Mouse (Mus musculus) megakaryocyte, embryonic 14.5 days (primary cell): ENCODE measurements around the gene Kyat1. TPM values are rescaled to one million over a fixed set of nuclear protein-coding genes. Genes with fewer than 3 reads are reported as not detected.
A peak's percentile ranks its signal among the peaks of the same experiment; 100 is the strongest.

Experiments used
- H3K27me3 ChIP-seq: replicated peaks from 2 replicates; pipeline ENCODE3; 2012; ENCODE audit warnings: inconsistent platforms
- H3K36me3 ChIP-seq: replicated peaks from 2 replicates; pipeline ENCODE3; 2012; ENCODE audit warnings: low read length, inconsistent platforms, mixed read lengths
- H3K4me1 ChIP-seq: 2 replicates; pipeline ENCODE4 v1.6.1; 2012; ENCODE audit warnings: inconsistent platforms
- H3K4me3 ChIP-seq: replicated peaks from 2 replicates; pipeline ENCODE3; 2012; ENCODE audit warnings: moderate library complexity, mild to moderate bottlenecking, inconsistent platforms
- H3K9me3 ChIP-seq: 2 replicates; pipeline ENCODE4 v1.6.1; 2012; ENCODE audit warnings: inconsistent platforms
- FLI1 ChIP-seq: IDR thresholded peaks from 2 replicates; pipeline ENCODE4 v1.6.1; 2012; ENCODE audit warnings: low read length, inconsistent platforms, mixed read lengths
- GATA1 ChIP-seq: IDR thresholded peaks from 3 replicates; pipeline ENCODE4 v1.6.1; 2012; ENCODE audit warnings: mixed read lengths, low read length, inconsistent platforms, borderline replicate concordance
- polyA plus RNA-seq: library from polyadenylated mRNA; stranded (reverse); fragments of >175 nt; gene quantifications from 2 replicates; pipeline ENCODE4 v1.2.3, GENCODE M21; 2012; ENCODE audit warnings: low replicate concordance; ENCODE audit not compliant: insufficient read depth

Gene Kyat1
- polyA plus RNA-seq, 1 experiment, result 7.7 TPM

DNA sequence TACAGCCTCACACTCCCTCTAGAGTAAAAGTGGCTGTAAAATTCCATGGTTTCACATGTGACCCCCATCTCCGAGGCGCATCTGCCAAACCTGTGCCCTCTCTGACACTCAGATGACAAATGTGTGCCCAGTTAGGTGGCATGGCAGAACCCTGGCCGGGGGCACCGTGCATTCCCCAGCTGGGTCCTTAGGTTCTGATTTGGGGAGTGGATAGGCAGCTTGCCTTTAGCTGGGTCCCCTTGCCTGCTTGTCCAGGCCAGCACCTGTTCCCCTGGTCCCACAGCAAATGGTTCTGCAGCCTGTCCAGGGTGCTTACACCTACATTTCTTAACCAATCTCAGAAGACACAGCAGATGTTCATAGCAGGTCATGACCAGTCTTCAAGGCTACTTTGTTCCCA is 37.7 kb upstream of the Kyat1 start:
- TF ChIP-seq GATA1 (no peak), FLI1 (no peak)
- Histone ChIP-seq H3K9me3 (no peaks in the 10 kb centered on the region), H3K4me3 (no peak overlapping the region), H3K4me1 (peaks cover 94% of the 10 kb centered on the region), H3K36me3 (peaks cover 80% of the 10 kb centered on the region), H3K27me3 (no peaks in the 10 kb centered on the region)

DNA sequence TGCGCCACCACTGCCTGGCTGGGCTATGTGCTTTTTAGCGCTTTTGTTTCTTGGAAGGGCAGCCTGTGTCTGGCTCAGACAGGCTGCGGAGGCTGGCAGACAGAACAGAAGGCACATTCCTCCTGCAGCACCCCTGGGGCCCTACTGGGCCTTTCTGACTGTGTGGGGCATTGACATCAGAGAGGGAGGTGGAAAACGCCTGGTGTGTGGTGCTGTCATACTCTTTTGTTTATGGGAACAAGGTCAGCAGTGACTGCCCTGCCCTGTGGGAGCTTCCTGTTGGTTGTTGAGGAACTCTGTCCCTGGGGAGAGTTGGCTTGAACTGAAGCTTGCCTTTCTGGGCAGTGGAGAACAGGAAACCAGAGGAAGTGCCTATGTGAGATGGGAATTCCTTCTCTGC is 36.9 kb upstream of the Kyat1 start:
- H3K9me3 ChIP-seq, result no peaks in the 10 kb centered on the region
- H3K36me3 ChIP-seq, result peaks cover 71% of the 10 kb centered on the region
- TF ChIP-seq FLI1 (no peak), GATA1 (no peak)
- peak overlapping the region; percentile 71 for H3K4me3 ChIP-seq
- no peaks in the 10 kb centered on the region for H3K27me3 ChIP-seq
- H3K4me1 ChIP-seq, result peaks cover 90% of the 10 kb centered on the region

DNA sequence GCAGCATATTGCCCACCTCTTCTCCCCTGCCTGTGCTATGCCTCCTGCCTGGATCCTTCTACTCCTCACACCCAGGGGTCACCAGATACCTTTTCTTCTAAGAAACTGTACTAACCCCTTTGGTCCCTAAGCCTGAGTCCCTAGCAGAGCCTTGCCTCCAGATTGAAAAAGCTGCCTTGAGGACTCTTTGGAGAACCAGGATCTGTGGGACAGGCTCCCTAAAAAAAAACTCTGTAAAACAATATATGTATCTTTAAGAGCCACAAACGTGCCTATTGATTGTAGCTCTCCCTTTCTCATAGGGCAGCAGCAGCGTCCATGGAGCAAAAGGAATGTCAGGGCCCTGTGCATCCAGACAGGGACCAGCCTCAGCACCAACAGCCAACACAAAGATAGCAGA is 34.6 kb upstream of the Kyat1 start, which contains the start of gene Gm28035:
Gene Gm28035, plus strand, starts transcription at position 301 of the 400 bp plus-strand sequence.
- peak within 1 kb of the TSS; percentile 96 for H3K4me3 ChIP-seq
- no peaks in the 10 kb centered on the region for H3K9me3 ChIP-seq
- peaks cover 85% of the 10 kb centered on the region for H3K4me1 ChIP-seq
- H3K27me3 ChIP-seq, result no peaks in the 10 kb centered on the region
- H3K36me3 ChIP-seq, result peaks cover 52% of the 10 kb centered on the region
- no peak for TF ChIP-seq FLI1
- TF ChIP-seq GATA1, result no peak

DNA sequence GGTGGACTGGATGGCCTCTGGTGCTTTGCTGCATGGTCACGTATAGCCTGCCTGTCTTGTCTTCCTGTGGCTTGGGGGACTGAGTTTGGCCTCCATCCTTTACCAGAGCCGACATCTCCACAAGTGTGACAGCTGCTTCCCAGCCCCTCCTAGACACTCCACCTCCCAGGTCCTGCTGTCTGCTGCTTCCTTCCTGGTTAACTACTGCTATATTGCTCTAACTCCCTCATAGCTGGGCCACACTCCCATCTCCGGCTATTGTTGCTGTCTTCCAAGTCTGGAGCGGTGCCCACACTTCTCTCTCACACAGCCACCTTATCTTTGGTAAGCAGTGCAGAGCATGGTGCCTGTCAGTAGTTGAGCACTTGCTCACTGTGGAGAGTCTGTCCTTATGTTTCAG is 34.1 kb upstream of the Kyat1 start:
- no peaks in the 10 kb centered on the region for H3K9me3 ChIP-seq

DNA sequence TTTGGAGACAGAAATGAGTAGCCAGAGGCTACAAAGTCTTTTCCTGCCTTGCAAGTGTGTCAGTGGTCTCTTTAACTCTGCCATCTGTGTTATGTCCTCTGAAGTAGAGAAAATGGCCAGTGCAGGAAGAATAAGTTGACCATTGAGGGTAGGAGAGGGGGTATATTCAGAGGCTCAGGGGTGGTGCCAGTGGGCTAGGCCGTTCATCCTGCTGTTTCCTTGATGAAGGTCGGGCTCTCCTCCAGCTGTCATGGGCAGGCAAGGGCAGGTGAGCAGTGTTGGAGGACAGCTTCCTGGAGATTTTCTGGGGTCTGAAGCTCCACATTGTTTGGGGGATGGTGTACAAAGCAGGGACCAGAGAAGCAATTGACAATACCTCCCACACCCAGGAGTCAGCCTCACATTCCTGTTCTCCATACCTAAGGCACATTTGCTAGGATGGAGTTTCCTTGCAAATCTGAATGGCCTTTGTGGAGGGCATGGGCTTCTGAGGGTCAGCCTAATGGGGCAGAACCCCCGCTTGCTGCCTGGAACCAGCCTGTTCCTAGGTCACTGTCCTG is 33.3 kb upstream of the Kyat1 start:
- H3K4me3 ChIP-seq, result peak overlapping the region; percentile 96
- H3K4me1 ChIP-seq, result peaks cover 73% of the 10 kb centered on the region
- no peak for TF ChIP-seq FLI1
- TF ChIP-seq GATA1, result no peak
- 0 out of 2 replicates have a peak, but pooled peaks cover 3% of the 10 kb centered on the region for H3K9me3 ChIP-seq
- H3K36me3 ChIP-seq, result peaks cover 40% of the 10 kb centered on the region
- no peaks in the 10 kb centered on the region for H3K27me3 ChIP-seq

More for the DNA sequence above, 34.1 kb upstream of the Kyat1 start:
- H3K27me3 ChIP-seq, result no peaks in the 10 kb centered on the region
- H3K4me3 ChIP-seq, result peak overlapping the region; percentile 96
- no peak for TF ChIP-seq FLI1
- no peak for TF ChIP-seq GATA1
- H3K4me1 ChIP-seq, result peaks cover 80% of the 10 kb centered on the region
- H3K36me3 ChIP-seq, result peaks cover 48% of the 10 kb centered on the region

DNA sequence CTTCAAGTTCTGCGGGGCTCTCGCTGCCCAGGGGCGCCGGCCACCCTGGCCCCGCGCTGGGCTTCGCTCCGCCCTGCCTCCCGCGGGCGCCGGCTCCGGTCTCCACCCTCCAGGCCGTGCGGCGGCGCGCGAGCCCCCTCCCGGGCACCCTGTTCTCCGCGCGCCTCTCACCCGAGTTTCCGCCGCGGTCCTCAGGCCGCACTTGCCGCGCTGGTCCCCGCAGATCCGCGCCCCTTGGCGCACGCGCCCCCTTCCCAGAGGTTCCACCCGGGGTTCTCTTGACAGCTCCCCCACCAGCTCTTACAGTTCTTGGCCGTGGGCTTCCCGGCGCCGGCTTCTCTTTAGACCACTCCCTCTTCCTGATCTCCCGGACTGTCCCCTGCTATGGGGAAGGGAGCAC is 32.2 kb upstream of the Kyat1 start:
- Histone ChIP-seq H3K27me3 (no peaks in the 10 kb centered on the region), H3K9me3 (peaks cover 11% of the 10 kb centered on the region), H3K4me1 (peaks cover 62% of the 10 kb centered on the region), H3K4me3 (peak overlapping the region; percentile 96), H3K36me3 (peaks cover 29% of the 10 kb centered on the region)
- TF ChIP-seq GATA1 (no peak), FLI1 (no peak)

DNA sequence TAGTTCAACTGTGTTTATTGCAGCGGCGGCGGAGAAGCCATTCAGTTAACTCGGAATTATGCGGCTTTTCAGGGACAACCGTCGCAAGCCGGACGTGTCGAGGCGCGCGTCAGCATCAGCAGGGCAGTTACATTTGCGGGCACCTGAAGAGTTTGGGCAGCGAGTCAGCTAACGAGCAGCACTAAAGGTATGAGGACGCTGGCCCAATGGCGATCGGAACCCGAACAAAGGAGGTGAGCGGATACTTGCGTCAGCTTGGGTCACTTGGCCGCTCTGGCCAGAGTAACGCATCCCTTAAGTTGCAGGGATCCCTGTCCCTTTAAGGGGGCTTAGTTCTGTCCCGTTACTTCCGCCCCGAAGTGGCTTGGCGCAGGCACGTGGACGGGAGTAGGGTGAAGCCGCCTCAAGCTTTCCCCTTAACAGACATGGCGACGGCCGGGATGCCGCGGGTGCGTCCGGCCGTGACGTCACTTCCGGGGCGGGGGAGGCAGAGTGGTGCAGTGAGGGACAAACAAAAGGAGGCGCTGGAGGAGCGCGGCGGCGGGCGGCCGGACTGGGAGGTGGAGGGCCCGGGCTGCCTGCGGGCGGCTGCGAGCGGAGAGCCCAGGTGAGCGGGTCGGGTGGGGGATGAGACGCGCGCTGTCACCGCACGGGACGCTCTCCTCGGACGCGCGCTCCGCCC is 31.7 kb upstream of the Kyat1 start, which contains the start of gene Lrrc8a:
Gene Lrrc8a, plus strand, starts transcription at position 517 of the 682 bp plus-strand sequence.
- TF ChIP-seq FLI1, result peak; percentile 86
- TF ChIP-seq GATA1, result no peak
- Histone ChIP-seq H3K27me3 (no peaks in the 10 kb centered on the region), H3K4me1 (peaks cover 56% of the 10 kb centered on the region), H3K4me3 (peak within 1 kb of the TSS; percentile 96), H3K36me3 (peaks cover 24% of the 10 kb centered on the region), H3K9me3 (peaks cover 17% of the 10 kb centered on the region)

DNA sequence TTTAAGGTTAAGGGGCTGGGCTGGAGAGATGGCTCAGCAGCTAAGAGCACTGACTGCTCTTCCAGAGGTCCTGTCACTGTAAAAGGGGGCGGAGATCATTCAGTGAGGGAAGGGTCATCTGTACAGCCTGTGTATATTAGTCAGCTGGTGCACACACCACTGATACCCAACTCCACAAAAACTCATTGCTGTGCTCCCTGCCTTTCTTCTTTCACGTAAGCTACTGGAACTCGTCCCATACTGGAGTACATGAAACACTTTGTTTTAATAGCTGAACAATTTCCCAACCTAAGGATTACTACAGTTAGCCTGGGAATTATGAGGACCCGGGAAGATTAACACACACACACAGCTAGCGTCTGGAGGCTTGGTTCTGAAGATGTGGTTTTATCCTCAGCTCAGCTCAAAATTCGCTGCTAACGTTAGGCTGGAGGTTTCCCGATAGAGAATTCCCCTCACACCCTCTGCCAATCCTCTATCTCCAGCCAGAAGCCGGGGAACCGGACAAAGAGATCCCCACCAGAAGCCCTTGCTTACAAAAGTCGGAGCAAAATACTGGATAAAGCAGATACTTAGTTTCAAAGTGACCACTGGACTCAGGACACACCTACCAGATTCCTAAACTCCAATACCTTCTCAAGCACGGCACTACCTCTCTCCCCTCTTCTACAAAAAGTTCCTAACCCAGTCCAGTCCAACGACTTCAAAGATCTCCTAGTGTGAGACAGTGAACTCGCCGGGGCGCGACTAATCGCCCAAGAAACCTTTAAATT is 31.0 kb upstream of the Kyat1 start:
- H3K4me1 ChIP-seq, result peaks cover 49% of the 10 kb centered on the region
- peaks cover 17% of the 10 kb centered on the region for H3K36me3 ChIP-seq
- TF ChIP-seq FLI1 (no peak), GATA1 (no peak)
- H3K4me3 ChIP-seq, result peak overlapping the region; percentile 96
- peaks cover 22% of the 10 kb centered on the region for H3K9me3 ChIP-seq
- no peaks in the 10 kb centered on the region for H3K27me3 ChIP-seq

DNA sequence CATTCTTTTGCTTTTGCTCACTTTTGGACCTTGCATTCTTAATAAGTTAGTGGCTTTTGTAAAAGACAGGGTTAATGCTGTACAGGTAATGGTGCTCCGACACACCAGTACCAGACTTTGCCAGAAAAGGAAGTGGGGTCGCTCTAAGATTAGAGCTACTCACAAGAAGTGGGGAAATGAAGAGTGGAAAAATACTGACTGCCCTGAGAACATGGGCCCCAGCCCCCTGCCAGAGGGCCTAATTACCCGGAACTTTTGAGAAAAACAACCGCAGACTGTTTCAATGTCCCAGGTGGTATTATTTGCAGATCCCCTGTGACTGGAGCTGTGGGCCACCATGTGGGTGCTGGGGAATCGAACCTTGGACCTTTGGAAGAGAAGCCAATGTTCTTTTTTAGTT is 29.9 kb upstream of the Kyat1 start:
- H3K9me3 ChIP-seq, result peaks cover 32% of the 10 kb centered on the region
- TF ChIP-seq FLI1, result no peak
- no peak for TF ChIP-seq GATA1
- peaks cover 7% of the 10 kb centered on the region for H3K36me3 ChIP-seq
- H3K4me1 ChIP-seq, result peaks cover 39% of the 10 kb centered on the region
- no peak overlapping the region for H3K4me3 ChIP-seq
- no peaks in the 10 kb centered on the region for H3K27me3 ChIP-seq

DNA sequence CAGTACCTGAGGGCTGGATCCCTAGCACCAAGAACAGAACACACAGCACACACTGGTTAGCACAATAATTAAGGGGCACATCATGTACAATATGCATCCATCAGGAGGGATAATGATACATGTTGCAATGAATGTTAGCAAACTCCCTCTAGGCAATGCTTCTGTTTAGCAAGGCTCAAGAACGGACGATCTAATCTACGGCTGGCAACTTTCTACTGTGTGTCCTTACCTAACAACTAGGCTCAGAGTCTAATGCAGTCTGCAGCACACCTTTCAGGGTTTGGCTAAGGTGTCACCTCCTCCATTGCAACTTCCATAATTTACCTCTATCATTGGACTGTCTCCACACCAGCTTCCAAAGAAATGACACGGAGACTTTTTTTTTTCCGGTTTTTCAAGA is 10.6 kb upstream of the Kyat1 start:
- H3K9me3 ChIP-seq, result peaks cover 4% of the 10 kb centered on the region
- no peak for TF ChIP-seq FLI1
- no peak for TF ChIP-seq GATA1
- no peak overlapping the region for H3K4me3 ChIP-seq
- no peaks in the 10 kb centered on the region for H3K36me3 ChIP-seq
- H3K27me3 ChIP-seq, result peaks cover 2% of the 10 kb centered on the region
- peaks cover 13% of the 10 kb centered on the region for H3K4me1 ChIP-seq

DNA sequence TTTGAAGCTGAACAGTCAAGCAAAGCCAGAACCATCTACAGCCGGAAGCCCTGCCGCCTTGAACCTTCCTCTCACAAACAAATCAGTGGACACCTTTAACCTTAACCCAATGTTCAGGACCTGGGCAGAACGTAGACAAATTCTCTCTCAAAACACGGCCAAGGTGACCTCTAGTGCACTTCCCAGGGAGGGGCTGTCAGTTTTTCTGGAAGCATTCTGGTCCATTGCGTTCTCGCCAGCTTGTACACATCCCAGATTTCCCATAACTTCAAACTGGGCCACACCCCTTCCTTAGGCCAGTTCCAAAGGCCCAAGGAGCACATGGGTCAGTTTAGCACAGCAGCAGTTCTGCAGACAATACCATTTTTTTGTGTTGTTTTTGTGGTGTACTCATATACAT is 9.8 kb upstream of the Kyat1 start:
- Histone ChIP-seq H3K27me3 (peaks cover 5% of the 10 kb centered on the region), H3K9me3 (peaks cover 4% of the 10 kb centered on the region), H3K4me1 (peaks cover 13% of the 10 kb centered on the region), H3K4me3 (no peak overlapping the region), H3K36me3 (no peaks in the 10 kb centered on the region)
- no peak for TF ChIP-seq FLI1
- TF ChIP-seq GATA1, result no peak
